Mouse (Mus musculus): ENCODE measurements around the gene Trim30b. TPM values are rescaled to one million over a fixed set of nuclear protein-coding genes. Genes with fewer than 3 reads are reported as not detected.

The Trim30b gene
- 0.03 TPM in 1 of 2 replicates, not detected in the other for polyA plus RNA-seq (2012; rRNA removed)

DNA sequence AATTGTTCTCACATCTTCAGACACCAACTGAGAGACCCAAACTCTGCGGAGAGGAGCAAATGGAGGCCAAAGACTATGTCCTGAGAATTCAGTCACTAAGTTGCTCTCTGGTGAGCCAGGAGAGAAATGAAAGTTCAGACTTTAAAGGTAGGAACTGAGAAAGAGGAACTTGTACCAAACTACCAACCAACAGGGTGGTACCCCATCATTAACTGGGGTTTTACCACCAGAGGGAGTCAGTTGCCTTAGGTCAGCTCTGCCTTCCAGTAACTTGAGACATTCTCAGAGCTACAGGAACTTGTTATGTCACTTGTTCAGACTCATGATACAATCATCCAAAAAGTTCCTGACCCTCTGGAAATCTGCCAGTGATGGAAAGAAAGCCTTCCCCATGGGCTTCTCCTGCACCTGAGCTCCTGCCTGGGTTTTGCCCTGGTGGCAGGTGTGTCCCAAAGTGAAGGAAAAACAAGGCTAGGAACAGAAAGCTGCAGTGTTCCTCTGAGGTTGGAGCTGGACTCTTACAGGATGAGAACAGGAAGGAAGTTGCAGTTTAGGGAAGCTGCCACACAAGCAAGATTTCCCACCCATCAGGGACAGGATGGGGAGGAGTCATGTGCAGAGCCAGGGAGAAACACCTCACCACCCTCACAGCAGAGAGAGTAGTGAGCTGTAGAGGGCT is at the start of gene Trim30b:
Gene Trim30b (minus strand): TSS at position 149 of the 679 bp plus-strand sequence.

DNA sequence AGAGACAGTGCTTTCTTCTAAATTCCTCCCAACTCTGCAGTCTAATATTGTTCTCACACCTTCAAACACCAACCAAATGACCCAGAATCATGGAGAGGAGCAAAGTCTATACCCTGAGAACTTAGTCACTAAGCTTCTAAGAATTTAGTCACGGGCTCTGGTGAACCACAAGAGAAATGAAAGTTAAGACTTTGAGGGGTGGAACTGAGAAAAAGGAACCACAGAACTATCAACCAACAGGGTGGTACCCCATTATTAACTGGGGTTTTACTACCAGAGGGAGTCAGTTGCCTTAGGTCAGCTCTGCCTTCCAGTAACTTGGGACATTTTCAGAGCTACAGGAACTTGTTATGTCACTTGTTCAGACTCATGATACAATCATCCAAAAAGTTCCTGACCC is 31.0 kb upstream of the Trim30b start, which contains the start of gene Trim30c:
Gene Trim30c (minus strand): TSS at position 140 of the 400 bp plus-strand sequence.

DNA sequence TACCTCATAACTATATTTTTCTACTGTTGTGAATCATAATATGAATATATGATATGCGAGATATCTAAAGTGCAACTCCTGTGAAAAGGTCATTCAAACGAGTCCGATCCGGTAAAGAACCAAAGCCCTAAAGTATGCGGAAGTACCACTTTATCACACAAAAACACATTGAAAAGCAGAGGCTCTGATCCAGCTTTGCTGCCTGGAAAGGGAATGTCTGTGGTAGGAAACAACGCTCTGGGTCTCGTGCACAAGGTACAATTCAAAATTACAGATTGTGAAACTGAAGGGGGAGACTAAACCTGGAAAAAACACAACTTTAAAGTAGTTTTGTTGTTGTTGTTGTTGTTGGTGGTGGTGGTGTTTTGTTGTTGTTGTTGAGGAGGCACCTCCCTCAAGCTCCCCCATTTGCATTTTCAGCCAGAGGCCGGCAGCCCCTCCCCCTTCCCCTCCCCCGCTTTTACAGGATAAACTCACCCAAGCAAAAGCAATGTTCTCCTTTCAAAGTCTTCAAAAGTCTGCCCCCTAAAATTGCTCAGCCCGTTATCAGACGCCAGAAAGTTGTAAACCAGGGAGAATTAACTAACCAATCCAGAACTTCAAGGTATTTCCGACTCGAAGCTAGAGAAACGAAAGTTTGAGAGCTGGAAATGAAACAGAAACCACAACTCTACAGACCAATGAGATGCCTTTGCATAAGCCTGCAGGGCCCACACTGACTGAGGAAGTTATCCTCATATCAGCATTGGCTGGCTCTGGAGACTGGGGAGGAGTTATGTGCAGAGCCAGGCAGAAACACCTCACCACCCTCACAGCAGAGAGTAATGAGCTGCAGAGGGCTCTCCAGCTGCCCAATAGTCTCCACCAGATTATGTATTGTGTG is 16.7 kb downstream of the Trim30b start, which contains the start of gene Trim12c:
Gene Trim12c (minus strand): TSS at position 646 of the 883 bp plus-strand sequence.

DNA sequence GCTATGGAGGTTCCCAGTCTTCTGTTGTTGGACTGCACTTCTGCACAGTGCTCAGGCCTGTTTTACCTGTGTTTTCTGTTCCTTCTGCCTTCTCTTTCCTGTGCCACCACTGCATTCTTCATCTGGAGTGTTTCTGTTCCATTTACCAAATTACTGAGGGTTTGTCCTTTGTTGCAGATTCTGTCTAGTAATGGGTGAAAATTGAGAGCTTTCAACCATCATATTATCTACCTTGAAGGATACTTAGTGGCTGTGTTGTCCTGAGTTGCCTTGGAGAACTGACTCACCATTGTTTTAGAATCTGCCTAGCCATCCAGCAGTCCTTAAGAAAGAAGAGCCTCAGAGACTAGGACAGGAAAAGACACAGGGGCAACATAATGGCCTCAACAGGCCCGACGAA is 40.5 kb downstream of the Trim30b start, which contains the start of gene Trim34b:
Gene Trim34b (plus strand): TSS at position 301 of the 400 bp plus-strand sequence.

DNA sequence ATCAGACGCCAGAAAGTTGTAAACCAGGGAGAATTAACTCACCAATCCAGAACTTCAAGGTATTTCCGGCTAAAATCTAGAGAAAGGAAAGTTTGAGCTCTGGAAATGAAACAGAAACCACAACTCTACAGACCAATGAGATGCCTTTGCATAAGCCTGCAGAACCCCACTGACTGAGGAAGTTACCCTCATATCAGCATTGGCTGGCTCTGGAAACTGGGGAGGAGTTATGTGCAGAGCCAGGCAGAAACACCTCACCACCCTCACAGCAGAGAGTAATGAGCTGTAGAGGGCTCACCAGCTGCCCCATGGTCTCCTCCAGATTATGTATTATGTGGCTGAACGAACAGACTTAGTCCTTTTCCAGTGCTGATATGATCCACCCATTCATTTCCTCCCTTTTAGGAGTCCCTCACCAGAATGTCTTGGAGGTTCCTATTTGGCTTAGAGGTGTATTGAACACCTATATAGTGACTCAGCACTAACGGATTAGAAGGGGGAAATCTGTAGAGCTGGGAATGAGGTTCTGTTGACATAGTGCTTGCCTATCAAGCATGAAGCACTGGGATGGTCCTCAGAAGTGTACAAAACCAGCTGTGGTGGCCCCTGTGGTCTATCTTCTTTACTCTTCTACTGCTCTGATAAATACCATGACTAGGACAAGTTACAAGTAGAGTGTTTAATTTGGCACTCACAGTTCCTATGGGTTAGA is 54.2 kb downstream of the Trim30b start, which contains the start of gene Trim12a:
Gene Trim12a (minus strand): TSS at position 98 of the 712 bp plus-strand sequence.

Other genes starting within 250 kb of the Trim30b start
- not detected in 2 replicates for gene Ubqln5, start 240.1 kb downstream of the Trim30b start, polyA plus RNA-seq (2012; rRNA removed)
- gene Olfr643, start 232.5 kb downstream of the Trim30b start, polyA plus RNA-seq (2012; rRNA removed): not detected in 2 replicates
- gene Ubqln3, start 226.6 kb downstream of the Trim30b start, polyA plus RNA-seq (2012; rRNA removed): not detected in 2 replicates
- gene Ubqlnl, start 219.3 kb downstream of the Trim30b start, polyA plus RNA-seq (2012; rRNA removed): not detected in 2 replicates
- not detected in 2 replicates for gene Olfm5, start 205.1 kb downstream of the Trim30b start, polyA plus RNA-seq (2012; rRNA removed)
- gene Olfr648, start 186.5 kb downstream of the Trim30b start, polyA plus RNA-seq (2012; rRNA removed): 0.03 and 0.05 TPM in 2 replicates
- gene Olfr649, start 173.9 kb downstream of the Trim30b start, polyA plus RNA-seq (2012; rRNA removed): not detected in 2 replicates
- 0.79 and 0.81 TPM in 2 replicates for gene Trim6, start 151.1 kb downstream of the Trim30b start, polyA plus RNA-seq (2012; rRNA removed)
- gene Trim34a, start 125.4 kb downstream of the Trim30b start, polyA plus RNA-seq (2012; rRNA removed): 0.17 and 1.5 TPM in 2 replicates
- gene Trim5, start 81.8 kb downstream of the Trim30b start, polyA plus RNA-seq (2012; rRNA removed): 0.10 TPM in 2 replicates
- 0.16 and 0.85 TPM in 2 replicates for gene Trim12a, start 54.4 kb downstream of the Trim30b start, polyA plus RNA-seq (2012; rRNA removed)
- gene Trim34b, start 40.4 kb downstream of the Trim30b start, polyA plus RNA-seq (2012; rRNA removed): 0.55 TPM in 1 of 2 replicates, not detected in the other
- 0.55 TPM in 2 replicates for gene Trim12c, start 16.5 kb downstream of the Trim30b start, polyA plus RNA-seq (2012; rRNA removed)
- not detected in 2 replicates for gene Trim30c, start 31.0 kb upstream of the Trim30b start, polyA plus RNA-seq (2012; rRNA removed)
- 0.09 and 0.32 TPM in 2 replicates for gene Trim30a, start 95.3 kb upstream of the Trim30b start, polyA plus RNA-seq (2012; rRNA removed)
- 0.04 and 0.24 TPM in 2 replicates for gene Trim30d, start 138.0 kb upstream of the Trim30b start, polyA plus RNA-seq (2012; rRNA removed)
- not detected in 2 replicates for gene Olfr651, start 180.2 kb upstream of the Trim30b start, polyA plus RNA-seq (2012; rRNA removed)
- gene Olfr652, start 191.0 kb upstream of the Trim30b start, polyA plus RNA-seq (2012; rRNA removed): not detected in 2 replicates
- gene Olfr653, start 207.4 kb upstream of the Trim30b start, polyA plus RNA-seq (2012; rRNA removed): not detected in 2 replicates
- gene Olfr654, start 217.1 kb upstream of the Trim30b start, polyA plus RNA-seq (2012; rRNA removed): not detected in 2 replicates
- not detected in 2 replicates for gene Olfr655, start 231.9 kb upstream of the Trim30b start, polyA plus RNA-seq (2012; rRNA removed)
- not detected in 2 replicates for gene Olfr656, start 244.1 kb upstream of the Trim30b start, polyA plus RNA-seq (2012; rRNA removed)

All from stomach, adult 2 months (tissue).